Mouse (Mus musculus) lung, postnatal 0 days (tissue): Measurements from ENCODE around the gene Cd180.

ENCODE experiments used
- CTCF ChIP-seq: IDR thresholded peaks from 2 replicates; pipeline ENCODE4 v1.5.1; 2016; ENCODE audit warnings: antibody characterized with exemption, mild to moderate bottlenecking
- EP300 ChIP-seq: IDR thresholded peaks from 2 replicates; pipeline ENCODE4 v1.6.1; 2016; ENCODE audit warnings: antibody characterized with exemption, mild to moderate bottlenecking, control low read depth

DNA sequence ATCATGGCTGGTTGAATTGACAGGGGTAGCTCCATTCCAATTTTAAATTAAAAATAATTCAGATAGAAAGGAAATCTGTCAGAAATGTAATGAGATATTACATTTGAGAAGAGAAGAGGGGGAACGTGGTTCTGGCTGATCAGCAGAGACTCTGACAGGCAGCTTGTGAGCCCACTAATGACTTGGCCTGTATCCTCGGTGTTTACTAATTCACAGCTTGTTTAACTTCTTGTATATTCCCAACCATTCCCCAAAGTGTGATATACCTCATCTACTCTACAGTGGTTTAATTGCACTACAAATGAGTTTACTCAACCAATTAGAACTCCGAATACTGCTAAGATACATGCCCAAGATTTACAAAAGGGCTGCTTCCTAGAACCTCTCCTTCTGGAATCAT lies 85.9 kb downstream of the Cd180 start:
- TF ChIP-seq EP300: no peak
- no peak for TF ChIP-seq CTCF
